Mouse (Mus musculus) skeletal muscle tissue, adult 2 months (tissue): ENCODE results near the gene Hist1h1c.
"Not testable (repeated sequence)": the region's sequence is repeated elsewhere in the genome, so short reads cannot be mapped to it uniquely, and the experiment has no call there.

Source experiments
- DNase-seq: peaks from one replicate; pipeline ENCODE4 v3.0.0-alpha.2; 2012; ENCODE audit warnings: low read depth, low spot score

Gene Hist1h1c

DNA sequence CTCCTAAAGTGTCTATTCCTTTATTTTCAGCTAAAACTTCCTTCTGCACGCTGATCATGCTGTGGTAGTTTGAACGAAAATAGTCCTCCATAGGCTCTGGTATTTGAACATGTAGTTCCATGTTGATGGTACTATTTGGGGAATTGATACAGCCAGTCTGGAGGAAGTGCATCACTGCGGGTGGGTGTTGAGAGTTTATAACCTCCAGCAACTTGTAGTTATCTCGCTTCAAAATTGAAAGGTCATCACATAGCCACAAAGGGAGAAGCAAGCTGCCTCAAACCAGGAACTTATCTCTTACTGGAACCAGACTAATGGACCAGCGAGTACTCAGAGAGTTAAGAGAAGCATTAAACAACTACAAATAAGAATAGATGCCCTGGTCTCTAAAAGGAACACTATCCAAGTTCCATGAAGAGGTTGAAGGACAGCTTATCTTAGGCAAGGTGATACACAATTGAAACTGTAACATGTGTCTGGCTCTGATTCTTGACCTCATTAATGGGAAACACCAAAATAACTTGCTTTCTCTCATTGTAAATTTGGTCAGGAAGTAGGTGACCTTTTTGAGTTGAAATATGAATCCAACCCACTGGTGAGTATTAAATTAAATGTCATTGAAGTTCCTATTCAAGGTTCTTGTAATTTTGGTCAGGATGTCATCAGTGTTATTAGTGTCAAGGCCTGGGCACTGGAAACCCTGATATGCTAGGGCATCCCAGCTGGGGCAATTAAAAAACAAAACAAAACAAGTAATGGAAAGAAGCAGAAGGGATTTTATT, 22.2 kb upstream of the Hist1h1c start:
- no peak for DNase-seq

DNA sequence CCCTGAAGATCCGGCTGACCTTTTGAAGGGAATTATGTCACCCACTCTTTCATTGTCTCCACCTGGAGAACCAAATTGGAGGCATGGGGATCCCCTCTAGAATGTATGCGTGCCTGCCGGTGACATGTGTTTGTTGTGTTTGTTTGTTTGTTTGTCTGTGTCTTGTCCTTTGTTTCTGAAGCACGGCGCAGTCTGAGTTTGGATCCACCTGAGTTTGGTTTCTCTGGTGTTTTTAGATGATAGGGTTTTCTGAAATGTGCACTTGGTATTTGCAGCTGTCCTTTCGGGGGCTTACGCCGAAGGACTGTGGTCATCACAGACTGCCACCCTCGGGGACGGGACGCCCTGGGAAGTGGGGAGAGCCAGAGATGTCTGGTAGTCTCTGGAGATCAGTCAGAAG, 21.4 kb upstream of the Hist1h1c start:
- DNase-seq = no peak

DNA sequence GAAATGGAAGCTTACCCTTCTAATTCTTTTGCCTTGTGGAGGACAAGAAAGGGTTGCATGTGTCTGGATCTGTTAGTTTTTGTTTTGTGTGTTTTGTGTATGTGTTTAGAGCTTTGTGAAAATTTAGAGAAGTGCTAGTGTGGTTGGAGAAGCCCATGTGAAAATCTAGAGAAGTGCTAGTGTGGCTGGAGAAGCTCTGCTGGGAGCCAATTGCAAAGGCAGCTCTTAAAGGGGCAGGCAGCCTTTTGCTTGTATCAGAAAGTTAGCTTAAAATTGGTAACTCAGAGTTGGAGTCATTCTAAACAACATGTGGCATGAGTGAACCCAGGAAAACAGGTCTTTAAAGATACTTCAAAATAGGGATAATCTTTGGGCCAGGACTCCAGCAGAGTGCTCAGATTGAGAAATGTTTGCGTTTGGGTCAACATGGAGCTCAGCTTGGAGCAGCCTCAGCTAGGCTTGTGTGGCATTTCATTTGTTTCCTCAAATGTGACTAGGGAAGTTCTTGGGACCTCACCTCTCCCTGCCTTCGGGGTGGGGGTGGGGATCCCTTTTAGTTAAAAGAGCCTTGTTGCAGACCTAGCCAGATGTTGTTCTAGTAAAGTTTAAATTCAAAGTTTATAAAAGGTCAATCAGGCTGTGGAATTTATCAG, 20.9 kb upstream of the Hist1h1c start:
- DNase-seq = not testable (repeated sequence)

GRCm38 (mm10) chr13:23724239-23724638, 14.4 kb upstream of the Hist1h1c start:
- DNase-seq = no peak

DNA sequence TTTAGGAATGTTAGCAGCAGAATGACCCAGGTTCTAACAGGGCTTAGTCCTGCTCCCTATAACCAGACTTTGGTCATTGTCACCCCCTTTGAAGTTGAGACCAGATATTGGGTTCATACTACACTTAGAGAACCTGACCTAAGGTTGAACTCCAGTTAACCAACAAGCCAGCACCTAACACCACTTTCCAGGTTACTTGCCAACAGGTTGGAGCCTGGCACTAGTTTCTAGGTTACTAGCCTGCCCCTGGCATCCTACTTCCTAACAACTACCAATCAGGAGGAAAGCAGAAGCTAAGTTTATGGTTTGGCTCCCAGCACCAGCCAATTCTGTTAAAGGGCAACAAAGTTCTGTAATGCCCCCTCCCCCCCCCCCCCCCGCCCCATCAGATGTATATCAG, 13.4 kb upstream of the Hist1h1c start:
- no peak for DNase-seq

DNA sequence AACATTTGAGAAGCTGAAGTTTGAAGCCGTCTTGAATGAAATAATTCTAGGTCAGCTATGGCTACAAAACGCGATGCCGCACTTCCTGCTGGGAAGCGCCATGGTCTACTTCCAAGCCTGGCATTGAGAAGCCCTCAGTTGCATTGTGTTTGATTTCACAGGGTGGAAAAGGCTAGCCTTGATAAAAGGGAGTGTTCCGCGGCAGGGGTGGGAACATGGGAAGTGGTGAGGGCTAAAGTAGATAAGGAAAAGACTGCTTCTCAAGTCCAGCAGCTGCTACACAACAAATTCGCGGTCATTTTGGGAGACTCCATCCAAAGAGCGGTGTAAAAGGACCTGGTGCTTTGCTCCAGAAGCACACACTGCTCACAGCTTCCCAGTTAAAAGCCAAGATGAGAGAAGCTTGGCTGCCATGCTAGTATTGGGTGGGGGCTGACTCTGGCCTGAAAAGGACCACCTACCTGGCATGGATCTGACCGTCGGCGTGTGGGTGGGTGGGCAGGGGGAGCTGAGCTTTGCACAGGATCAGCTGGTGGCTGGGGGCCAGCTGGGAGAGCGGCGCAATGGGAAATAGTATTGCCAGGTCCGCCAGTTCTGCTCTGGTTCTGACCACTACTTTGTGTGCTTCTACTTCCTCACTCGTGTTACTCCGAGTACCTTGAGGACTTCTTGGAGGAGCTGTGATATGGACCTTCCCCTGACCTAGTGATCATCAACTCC, 10.0 kb upstream of the Hist1h1c start:
- no peak for DNase-seq

DNA sequence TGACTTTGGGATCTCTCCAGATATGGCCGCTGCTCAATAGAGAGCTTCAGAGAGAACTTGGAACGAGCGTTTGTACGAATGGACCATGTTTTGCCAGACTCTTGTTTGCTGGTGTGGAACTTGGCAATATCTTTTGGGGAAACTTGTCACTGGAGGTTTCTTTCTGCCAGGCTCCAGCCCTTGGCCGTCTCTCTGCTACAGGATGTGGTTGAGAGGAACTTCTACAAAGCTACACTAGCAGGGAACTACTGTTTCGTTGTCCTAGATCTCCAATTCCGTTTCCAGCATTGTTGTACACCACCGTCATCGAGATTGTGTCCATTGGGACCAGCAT, 9.4 kb upstream of the Hist1h1c start:
- peak; percentile 36 for DNase-seq

- DNase-seq = no peak
Observed at GRCm38 (mm10) chr13:23729706-23730105, 8.9 kb upstream of the Hist1h1c start.

DNA sequence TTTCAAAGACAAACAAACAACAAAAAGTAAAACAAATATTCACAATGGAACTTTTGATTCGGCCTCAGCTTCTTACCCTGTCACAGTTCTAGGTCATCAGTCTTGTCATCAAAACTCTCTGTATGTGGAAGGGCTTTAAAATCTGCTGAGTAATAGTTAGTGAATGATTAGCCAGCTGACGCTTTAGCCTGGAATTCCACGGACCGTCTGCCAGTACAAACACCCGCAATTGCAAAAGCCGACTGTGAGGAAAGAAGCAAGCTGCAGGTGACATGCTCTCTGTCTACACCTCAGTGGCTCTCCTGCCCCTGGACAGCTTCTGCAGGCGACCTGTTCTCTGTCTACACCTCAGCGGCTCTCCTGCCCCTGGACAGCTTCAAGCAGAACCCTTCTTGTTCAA, 8.1 kb upstream of the Hist1h1c start:
- peak; percentile 27 for DNase-seq

GRCm38 (mm10) chr13:23732156-23732804, 6.3 kb upstream of the Hist1h1c start:
- DNase-seq = peak; percentile 28

DNA sequence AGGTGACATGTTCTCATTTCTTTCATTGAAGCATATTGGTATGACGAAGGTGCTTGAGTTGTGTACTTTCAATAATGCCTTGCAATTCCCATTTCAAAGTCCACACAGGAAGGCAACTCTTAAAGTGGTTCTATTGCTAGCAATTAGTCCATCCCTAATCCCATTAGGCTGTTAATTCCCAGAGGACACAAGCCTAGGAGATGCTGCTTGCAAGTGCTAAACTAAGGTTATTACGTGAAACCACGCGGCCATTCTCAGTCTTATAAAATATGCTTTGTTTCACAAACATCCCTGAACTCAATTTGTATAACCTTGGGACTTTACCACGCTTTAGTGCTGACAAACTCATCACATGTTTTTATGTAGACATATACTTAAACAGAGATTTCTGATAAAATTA, 1.5 kb upstream of the Hist1h1c start:
- DNase-seq = no peak

DNA sequence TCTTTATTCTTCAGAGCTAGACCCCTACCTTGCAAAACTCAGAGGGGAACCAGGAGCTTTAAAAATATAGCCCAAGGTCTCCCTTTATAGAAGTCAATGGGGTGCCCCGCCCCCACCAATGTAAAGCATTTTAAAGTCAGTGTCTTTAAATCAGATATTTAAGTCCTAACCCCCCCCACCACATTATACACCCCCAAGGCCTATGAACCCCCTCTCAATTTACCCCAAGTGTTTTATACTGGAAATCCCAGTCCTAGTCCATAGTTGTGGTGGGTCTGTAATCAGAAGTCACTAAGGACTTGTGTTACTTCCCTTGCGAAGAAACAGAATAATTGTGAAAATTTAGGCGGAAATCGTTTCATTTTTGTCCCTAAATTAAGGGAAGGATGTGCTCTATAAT, 567 bp upstream of the Hist1h1c start:
- DNase-seq = no peak

DNA sequence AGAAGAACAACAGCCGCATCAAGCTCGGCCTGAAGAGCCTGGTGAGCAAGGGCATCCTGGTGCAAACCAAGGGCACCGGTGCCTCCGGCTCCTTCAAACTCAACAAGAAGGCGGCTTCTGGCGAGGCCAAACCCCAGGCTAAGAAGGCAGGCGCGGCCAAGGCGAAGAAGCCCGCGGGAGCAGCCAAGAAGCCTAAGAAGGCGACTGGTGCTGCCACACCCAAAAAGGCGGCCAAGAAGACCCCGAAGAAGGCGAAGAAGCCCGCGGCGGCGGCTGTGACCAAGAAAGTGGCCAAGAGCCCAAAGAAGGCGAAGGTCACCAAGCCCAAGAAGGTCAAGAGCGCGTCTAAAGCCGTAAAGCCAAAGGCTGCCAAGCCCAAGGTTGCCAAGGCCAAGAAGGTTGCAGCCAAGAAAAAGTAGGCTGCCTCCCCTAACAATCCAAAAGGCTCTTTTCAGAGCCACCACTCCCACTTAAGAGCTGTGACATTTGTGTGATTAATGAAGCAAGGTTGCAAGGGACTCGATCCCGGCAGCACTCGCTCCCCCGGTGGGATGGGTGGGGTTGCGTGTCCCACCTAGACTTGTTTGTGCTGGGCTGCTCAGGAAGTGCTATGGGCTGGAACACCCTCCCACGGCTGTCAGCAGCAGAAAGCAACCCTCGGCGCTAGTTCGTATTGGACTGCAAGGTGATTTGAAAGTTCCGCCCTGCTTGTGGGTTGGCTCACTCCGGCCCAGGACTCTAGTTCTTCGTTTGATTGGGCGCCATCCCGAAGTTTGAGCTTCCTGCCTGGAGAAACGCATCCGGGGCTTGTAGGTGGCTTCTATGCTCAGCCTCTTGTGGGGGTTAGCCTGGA, 687 bp downstream of the Hist1h1c start:
- peak; percentile 97 for DNase-seq

- no peak for DNase-seq
Observed at GRCm38 (mm10) chr13:23739922-23740252, 1.3 kb downstream of the Hist1h1c start.

- no peak for DNase-seq
Observed at GRCm38 (mm10) chr13:23740256-23740840, 1.7 kb downstream of the Hist1h1c start.

GRCm38 (mm10) chr13:23740910-23741309, 2.3 kb downstream of the Hist1h1c start:
- no peak for DNase-seq

- DNase-seq = no peak
Observed at GRCm38 (mm10) chr13:23742007-23742406, 3.4 kb downstream of the Hist1h1c start.

GRCm38 (mm10) chr13:23743215-23743614, 4.6 kb downstream of the Hist1h1c start:
- no peak for DNase-seq

- DNase-seq = no peak
Observed at GRCm38 (mm10) chr13:23743963-23744362, 5.4 kb downstream of the Hist1h1c start.

DNA sequence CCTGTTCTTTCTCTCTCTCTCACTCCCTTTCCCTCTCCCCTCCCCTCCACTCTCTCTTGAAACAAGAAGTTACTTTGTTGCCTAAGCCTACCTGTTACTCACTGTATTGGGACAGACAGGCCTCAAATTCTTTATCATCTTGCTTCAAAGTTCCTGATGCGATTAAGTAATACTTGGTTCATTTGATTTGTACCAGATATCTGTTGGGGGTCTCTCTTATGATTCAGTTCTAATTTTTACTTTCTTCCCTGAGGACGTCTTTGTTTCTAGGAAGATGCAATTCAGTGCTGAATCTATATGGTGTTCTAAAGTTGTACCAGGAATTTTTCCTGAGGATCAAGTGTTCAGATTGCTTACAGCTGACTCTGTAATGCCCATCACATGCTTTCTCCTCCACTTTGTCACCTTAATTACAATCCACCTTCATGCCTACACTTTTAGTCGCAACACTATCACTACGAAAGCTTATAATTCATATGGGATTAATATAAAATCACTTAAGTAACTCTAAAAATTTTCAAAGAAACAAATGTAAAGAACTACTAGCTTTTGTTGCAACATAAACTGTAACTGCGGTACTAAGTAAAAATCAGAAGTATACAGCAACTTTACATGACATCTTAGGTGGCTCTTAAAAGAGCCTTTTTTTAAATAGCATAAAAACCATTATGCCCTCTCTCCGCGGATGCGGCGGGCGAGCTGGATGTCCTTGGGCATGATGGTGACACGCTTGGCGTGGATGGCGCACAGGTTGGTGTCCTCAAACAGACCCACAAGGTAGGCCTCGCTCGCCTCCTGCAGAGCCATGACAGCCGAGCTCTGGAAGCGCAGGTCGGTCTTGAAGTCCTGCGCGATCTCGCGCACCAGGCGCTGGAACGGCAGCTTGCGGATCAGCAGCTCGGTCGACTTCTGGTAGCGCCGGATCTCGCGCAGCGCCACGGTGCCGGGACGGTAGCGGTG, 6.1 kb downstream of the Hist1h1c start:
- DNase-seq = no peak
